Mouse (Mus musculus): ENCODE results near the gene Vmn2r99.

The Vmn2r99 gene

DNA sequence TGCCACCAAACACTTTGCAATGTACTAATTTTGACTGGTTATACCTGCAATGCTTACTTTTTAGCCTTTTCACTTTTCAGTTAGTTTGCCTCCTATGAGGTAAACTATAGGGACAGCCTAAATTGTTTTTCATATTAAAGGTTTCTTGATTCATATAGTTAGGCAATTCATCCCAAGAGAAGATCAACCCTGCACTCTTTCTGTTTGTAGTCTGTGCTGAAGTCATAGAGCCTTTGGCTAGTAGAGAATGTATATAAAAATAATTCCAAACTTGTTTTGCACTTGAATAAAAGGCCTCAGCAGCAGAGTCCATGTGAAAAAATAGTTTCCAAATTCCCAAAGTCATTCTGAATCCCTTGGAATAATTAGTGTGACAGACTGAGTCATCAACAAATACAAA is at the start of gene Vmn2r99:
Gene Vmn2r99 (plus strand): TSS at position 301 of the 400 bp plus-strand sequence.
- DNase-seq (ENCODE audit: low read depth, low spot score), result no peak

DNA sequence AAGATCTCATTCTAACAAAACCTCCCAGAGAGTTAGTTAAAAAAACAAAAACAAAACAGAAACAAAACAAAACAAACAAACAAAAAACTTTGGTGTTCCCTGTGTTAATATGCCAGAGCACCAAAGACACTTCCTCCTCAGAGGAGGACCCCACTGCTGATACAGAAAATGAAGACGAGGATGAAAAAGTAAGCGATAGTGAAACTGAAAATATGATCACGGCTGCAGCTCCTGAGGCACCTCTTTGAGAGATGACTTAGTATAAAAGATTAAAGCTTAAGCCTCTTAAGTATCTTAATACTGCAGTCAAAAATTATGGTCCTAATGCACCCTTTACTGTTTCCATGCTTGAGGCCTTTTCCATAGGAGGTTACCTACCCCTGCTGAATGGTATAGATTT is 75.9 kb downstream of the Vmn2r99 start:
- no peak for DNase-seq (ENCODE audit: low read depth, low spot score)

DNA sequence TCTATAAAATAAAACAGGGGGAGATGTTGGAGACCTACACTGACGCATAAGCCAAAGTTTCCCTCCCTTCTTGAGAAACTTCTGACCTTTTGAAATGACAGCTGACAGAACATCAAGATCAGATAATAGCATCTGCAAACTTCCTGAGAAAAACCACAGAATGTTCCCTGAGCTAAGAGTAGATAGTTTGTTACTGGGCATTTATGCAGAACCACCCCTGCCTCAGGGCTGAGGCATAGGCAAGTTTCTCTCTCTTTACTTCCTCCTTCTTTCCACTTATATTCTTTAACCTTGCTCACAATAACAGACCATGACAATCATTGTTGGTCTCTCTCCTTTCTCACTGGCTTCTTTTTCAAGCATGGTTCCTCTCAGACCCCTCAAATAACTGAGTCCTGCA is 83.2 kb downstream of the Vmn2r99 start:
- no peak for DNase-seq (ENCODE audit: low read depth, low spot score)
